Mouse (Mus musculus): Measurements from ENCODE around the gene Hcfc2. TPM values are rescaled to one million over a fixed set of nuclear protein-coding genes. Genes with fewer than 3 reads are reported as not detected.

Hcfc2 gene
- polyA plus RNA-seq, 1 experiment from 2014 or later: 26.6 TPM

DNA sequence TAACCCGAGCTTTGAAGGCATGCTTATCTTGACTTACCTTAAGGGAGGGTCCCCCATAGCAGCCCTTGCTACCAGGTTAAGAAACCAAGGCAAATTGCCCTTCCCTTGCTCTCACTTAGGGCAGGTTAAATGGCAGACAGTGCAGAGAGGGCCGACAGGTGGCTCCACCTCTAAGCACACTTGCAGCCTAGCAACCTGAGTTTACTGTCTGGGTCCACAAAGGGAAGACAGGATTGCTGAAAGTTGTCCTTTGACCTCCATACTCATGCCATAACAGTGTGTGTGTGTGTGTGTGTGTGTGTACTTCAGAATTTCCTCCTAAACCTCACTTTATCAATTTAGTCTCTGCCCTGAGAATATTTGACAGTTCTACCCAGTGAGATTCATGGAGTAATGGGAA, 86.5 kb downstream of the Hcfc2 start:
- no peak overlapping the region for H3K27ac ChIP-seq (replicated peaks)
- DNase-seq (ENCODE audit: low spot score): no peak
- 40% methylated on average over 2 of the region's 2 CpGs for WGBS

DNA sequence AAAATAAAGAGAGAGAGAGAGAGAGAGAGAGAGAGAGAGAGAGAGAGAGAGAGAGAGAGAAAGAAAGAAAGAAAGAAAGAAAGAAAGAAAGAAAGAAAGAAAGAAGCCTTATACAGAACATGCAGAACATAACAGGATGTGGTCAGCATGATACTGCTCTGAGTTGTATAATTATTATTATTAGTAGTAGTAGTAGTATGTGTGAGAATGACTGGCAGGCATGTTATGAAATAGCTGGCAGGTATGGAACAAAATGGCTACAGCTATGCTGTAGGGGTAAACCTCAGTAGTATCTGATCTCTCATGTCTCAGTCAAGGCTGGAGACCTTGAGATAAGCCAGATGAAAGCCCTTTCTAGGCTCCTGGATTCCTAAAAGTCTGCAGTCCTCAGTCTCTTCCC, 93.2 kb downstream of the Hcfc2 start:
- no peak for DNase-seq (ENCODE audit: low spot score)
- Histone ChIP-seq H3K36me3 (replicated peaks) (no peaks in the 10 kb centered on the region), H3K27ac (replicated peaks) (no peak overlapping the region), H3K27me3 (replicated peaks; ENCODE audit: low read depth, poor library complexity, severe bottlenecking) (no peaks in the 10 kb centered on the region), H3K4me3 (no peak overlapping the region), H3K4me1 (no peaks in the 10 kb centered on the region), H3K9me3 (peaks cover 2% of the 10 kb centered on the region; the same call in 1 of the 2 replicates)

More for the DNA sequence above, 86.5 kb downstream of the Hcfc2 start:
- peaks cover 8% of the 10 kb centered on the region for H3K4me1 ChIP-seq
- H3K4me3 ChIP-seq: no peak overlapping the region
- H3K9me3 ChIP-seq: no peaks in the 10 kb centered on the region
- H3K27me3 ChIP-seq (replicated peaks; ENCODE audit: low read depth, poor library complexity, severe bottlenecking): no peaks in the 10 kb centered on the region
- no peaks in the 10 kb centered on the region for H3K36me3 ChIP-seq (replicated peaks)

DNA sequence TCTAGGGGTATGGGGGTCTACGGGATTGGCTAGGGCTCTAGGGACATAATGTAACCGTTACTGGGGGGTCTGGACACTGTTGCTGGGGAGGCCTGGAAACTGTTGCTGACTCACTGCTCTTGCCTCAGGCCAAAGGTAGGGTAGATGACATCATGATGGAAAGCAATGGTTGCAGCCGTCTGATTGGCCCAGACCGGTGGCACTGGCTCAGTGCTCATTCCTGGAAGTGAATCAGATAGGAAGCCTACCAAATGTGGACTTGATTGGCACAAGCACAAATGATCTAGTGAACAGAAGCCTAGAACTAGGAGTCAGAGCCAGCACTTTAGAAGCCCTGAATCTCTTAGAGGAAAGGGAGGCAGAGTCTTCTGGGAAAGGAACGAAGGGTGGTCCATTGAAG, 94.5 kb downstream of the Hcfc2 start:
- DNase-seq (ENCODE audit: low spot score): no peak
- H3K9me3 ChIP-seq: peaks cover 2% of the 10 kb centered on the region; the same call in 1 of the 2 replicates
- 90% methylated on average over 5 of the region's 5 CpGs for WGBS
- no peaks in the 10 kb centered on the region for H3K27me3 ChIP-seq (replicated peaks; ENCODE audit: low read depth, poor library complexity, severe bottlenecking)
- no peak overlapping the region for H3K27ac ChIP-seq (replicated peaks)
- peaks cover 8% of the 10 kb centered on the region for H3K4me1 ChIP-seq
- no peak overlapping the region for H3K4me3 ChIP-seq
- H3K36me3 ChIP-seq (replicated peaks): no peaks in the 10 kb centered on the region

DNA sequence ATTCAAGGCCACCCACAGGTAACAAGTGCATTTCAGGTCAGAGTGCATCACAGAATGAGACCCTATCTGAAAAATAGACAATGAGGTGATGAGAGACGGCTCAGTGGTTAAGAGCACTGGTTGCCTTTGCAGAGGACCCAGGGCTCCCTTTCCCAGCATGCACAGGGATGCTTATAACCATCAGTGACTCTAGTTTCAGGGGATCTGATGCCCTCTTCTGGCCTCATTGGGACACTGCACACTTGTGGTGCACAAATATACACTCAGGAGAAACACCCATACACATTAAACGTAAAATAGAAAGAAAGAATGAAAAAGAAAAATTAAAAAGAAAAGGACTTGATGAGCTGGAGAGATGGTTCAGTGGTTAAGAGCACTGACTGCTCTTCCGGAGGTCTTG, 95.8 kb downstream of the Hcfc2 start:
- Histone ChIP-seq H3K36me3 (replicated peaks) (no peaks in the 10 kb centered on the region), H3K9me3 (peaks cover 2% of the 10 kb centered on the region; the same call in 1 of the 2 replicates), H3K4me1 (peaks cover 20% of the 10 kb centered on the region), H3K4me3 (no peak overlapping the region), H3K27ac (replicated peaks) (no peak overlapping the region), H3K27me3 (replicated peaks; ENCODE audit: low read depth, poor library complexity, severe bottlenecking) (no peaks in the 10 kb centered on the region)
- no peak for DNase-seq (ENCODE audit: low spot score)
- WGBS: 90% methylated on average over 3 of the region's 3 CpGs

Other genes with a start within 250 kb of the Hcfc2 start
- not detected in 2 replicates for gene Gm1553, start 203.5 kb upstream of the Hcfc2 start, polyA plus RNA-seq (2016; fragmentation: Nextera tagmentation; extraction: Ambion mirVana)
- gene 1190007I07Rik, start 72.9 kb upstream of the Hcfc2 start, polyA plus RNA-seq (2016; fragmentation: Nextera tagmentation; extraction: Ambion mirVana): 36.9 and 38.6 TPM in 2 replicates
- gene Tdg, start 66.3 kb upstream of the Hcfc2 start, polyA plus RNA-seq (2016; fragmentation: Nextera tagmentation; extraction: Ambion mirVana): 262 and 276 TPM in 2 replicates
- gene Glt8d2, start 5.5 kb upstream of the Hcfc2 start, polyA plus RNA-seq (2016; fragmentation: Nextera tagmentation; extraction: Ambion mirVana): 3.4 and 5.2 TPM in 2 replicates
- gene Nfyb, start 68.0 kb downstream of the Hcfc2 start, polyA plus RNA-seq (2016; fragmentation: Nextera tagmentation; extraction: Ambion mirVana): 54.6 and 56.3 TPM in 2 replicates
- gene Txnrd1, start 137.8 kb downstream of the Hcfc2 start, polyA plus RNA-seq (2016; fragmentation: Nextera tagmentation; extraction: Ambion mirVana): 169 and 177 TPM in 2 replicates
- gene Eid3, start 170.5 kb downstream of the Hcfc2 start, polyA plus RNA-seq (2016; fragmentation: Nextera tagmentation; extraction: Ambion mirVana): 0.52 and 0.57 TPM in 2 replicates

All from embryonic facial prominence, embryonic 10.5 days (tissue).